Mouse (Mus musculus): ENCODE measurements around the gene Ctns.
A peak's percentile ranks its signal among the peaks of the same experiment; 100 is the strongest.

Gene Ctns

DNA sequence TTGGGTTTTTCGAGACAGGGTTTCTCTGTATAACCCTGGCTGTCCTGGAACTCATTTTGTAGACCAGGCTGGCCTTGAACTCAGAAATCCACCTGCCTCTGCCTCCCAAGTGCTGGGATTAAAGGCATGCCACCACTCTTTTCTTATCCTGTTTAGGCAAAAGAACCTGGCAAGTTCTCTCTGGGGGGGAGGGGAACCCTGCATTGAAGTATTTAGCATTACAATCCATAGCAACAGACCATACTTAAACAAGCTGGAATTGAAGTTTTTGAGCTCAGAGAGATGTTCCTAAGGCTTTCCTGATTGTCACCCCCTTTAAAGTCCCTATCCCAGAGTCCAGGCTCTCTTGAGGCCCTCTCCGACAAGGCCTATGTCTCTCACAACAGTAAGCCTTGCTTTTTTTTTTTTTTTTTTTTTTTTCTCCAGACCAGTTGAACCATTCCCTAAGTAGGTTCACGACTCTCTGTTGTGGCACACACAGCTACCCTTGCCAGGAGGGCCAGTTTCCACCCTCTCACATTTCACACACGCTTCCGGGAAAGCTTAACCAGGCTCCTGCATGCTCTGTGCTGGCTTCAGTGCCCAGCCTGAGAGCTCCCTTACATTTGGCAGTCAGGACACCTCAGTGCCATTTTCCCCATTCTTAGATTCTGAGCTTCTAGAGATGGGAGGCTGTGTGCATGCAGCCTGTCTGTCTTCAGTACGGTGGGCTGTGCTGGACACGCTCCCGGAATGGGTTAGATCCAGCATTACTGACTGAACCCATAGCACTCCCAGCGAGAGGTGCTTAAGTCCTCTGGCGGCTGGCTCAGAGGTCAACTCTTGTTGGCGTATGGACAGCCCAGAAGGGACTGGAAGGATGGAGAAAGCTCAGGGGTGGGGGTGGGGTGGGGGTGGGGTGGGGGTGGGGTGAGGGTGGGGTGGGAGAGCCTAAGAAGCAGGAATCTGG is 52.5 kb downstream of the Ctns start:
- peak; percentile 63 for DNase-seq (ENCODE audit: low read depth, low spot score)

DNA sequence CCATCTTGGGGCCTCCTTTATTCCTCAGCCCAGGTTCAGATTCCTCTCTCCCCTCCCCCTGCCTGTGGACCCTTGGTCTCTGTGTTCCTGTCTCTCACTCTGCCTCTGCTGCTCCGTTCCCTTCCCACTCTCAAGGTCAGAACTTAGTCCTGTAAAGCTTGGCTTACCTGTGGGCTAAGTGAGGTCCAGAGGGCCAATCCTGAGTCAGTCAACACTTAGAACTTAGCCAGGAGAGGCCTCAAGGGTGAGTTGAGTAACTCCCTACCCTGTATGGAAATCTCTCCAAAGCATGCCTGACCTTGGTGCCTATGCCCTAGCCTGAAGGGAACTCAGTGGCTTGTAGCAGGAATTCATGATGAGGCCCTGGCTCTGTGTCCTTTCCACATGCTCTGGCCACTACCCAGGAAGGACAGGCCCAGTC is 54.6 kb downstream of the Ctns start:
- DNase-seq (ENCODE audit: low read depth, low spot score): peak; percentile 32

GRCm38 (mm10) chr11:73137591-73138501 is 61.0 kb downstream of the Ctns start, which contains the start of gene Haspin:
Haspin (minus strand) TSS chr11:73138294.
- peak; percentile 83 for DNase-seq (ENCODE audit: low read depth, low spot score)

- DNase-seq (ENCODE audit: low read depth, low spot score): no peak
Measured at GRCm38 (mm10) chr11:73137116-73137515, 61.7 kb downstream of the Ctns start.

DNA sequence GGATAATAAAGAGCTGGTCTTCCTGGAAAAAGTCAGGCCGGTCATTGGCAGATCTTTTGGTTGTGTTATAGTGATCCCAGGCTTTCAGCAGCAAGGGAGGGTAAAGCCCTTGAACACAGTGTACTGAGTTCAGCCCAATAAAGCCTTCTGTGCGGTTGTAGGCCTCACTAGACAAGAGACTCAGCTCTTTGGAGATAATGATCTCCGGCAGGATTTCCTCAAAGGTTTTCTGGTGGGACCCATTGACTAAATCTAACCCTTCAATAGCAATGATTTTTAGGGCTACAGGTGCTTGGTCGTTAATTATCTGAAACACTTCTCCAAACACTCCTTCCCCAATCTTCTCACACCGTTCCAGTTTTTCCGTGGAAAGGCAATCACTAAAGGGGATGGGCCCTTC is 62.3 kb downstream of the Ctns start:
- DNase-seq (ENCODE audit: low read depth, low spot score): no peak

- DNase-seq (ENCODE audit: low read depth, low spot score): no peak
Measured at GRCm38 (mm10) chr11:73134222-73134621, 64.6 kb downstream of the Ctns start.
